ENCODE assay signal across 8 mouse cellular contexts in genomic region chr10:122887528-122888183, GRCm38 (mm10).
DNase-seq lines count a peak whose midpoint lies in the region; ATAC-seq lines count a peak whose summit lies in the region.

No protein-coding gene starts in this region.

- 37% methylated on average over 10 of the region's 10 CpGs for WGBS in embryonic facial prominence, embryonic 12.5 days
- 30% methylated on average over 10 of the region's 10 CpGs for WGBS in hindbrain, embryonic 10.5 days
- 40% methylated on average over 10 of the region's 10 CpGs for WGBS in midbrain, embryonic 11.5 days

- peak overlapping the region; percentile 98 for H3K27ac ChIP-seq in embryonic facial prominence, embryonic 12.5 days
- peak overlapping the region; percentile 88 for H3K27ac ChIP-seq in hindbrain, embryonic 10.5 days
- peak overlapping the region; percentile 73 for H3K27ac ChIP-seq in midbrain, embryonic 11.5 days (ENCODE audit: low read depth, low read length)

- no peaks in the 10 kb centered on the region for H3K27me3 ChIP-seq in embryonic facial prominence, embryonic 12.5 days
- no peaks in the 10 kb centered on the region for H3K27me3 ChIP-seq in hindbrain, embryonic 10.5 days (ENCODE audit: insufficient read depth, poor library complexity, severe bottlenecking)
- H3K27me3 ChIP-seq in midbrain, embryonic 11.5 days (ENCODE audit: control insufficient read depth, insufficient read depth, low read length), result no peaks in the 10 kb centered on the region

- no peaks in the 10 kb centered on the region for H3K9me3 ChIP-seq in embryonic facial prominence, embryonic 12.5 days
- no peaks in the 10 kb centered on the region for H3K9me3 ChIP-seq in hindbrain, embryonic 10.5 days
- H3K9me3 ChIP-seq in midbrain, embryonic 11.5 days (ENCODE audit: control insufficient read depth, low read length), result no peaks in the 10 kb centered on the region

- no peak overlapping the region for H3K4me3 ChIP-seq in embryonic facial prominence, embryonic 12.5 days
- peak overlapping the region; percentile 13; the same call in 1 of the 2 replicates for H3K4me3 ChIP-seq in hindbrain, embryonic 10.5 days
- H3K4me3 ChIP-seq in midbrain, embryonic 11.5 days (ENCODE audit: low read depth, low read length), result no peak overlapping the region

- intact Hi-C loops in left cerebral cortex, postnatal 4 days (cut with DNase I), result loop anchor here (10.0 kb wide), 1 partner anchor 97 kb away; no protein-coding TSS in a partner anchor
- intact Hi-C loops in gastrocnemius, postnatal 14 days (cut with DNase I; ENCODE audit: low total_unique reads), result loop anchor here (10.0 kb wide), 1 partner anchor 63 kb away; no protein-coding TSS in a partner anchor

- no peaks in the 10 kb centered on the region for H3K36me3 ChIP-seq in embryonic facial prominence, embryonic 12.5 days
- no peaks in the 10 kb centered on the region for H3K36me3 ChIP-seq in hindbrain, embryonic 10.5 days
- no peaks in the 10 kb centered on the region for H3K36me3 ChIP-seq in midbrain, embryonic 11.5 days (ENCODE audit: control insufficient read depth, insufficient read depth, low read length)

- peak; percentile 85 for DNase-seq in left cerebral cortex, postnatal 4 days
- no peak for DNase-seq in left cerebral cortex, adult 9 months (ENCODE audit: low spot score in 2 of 2)
- DNase-seq in hindbrain, embryonic 10.5 days (ENCODE audit: low spot score), result peak; percentile 76
- peak; percentile 90 for DNase-seq in midbrain, embryonic 11.5 days (ENCODE audit: low spot score, missing footprints)
- DNase-seq in gastrocnemius, postnatal 14 days, result no peak

- peak; percentile 49; the same call in 1 of the 2 replicates for ATAC-seq in embryonic facial prominence, embryonic 12.5 days (ENCODE audit: insufficient number of reproducible peaks, insufficient read depth, low FRiP score, low TSS enrichment)
- ATAC-seq in midbrain, embryonic 11.5 days (ENCODE audit: low FRiP score), result peak; percentile 17; the same call in 1 of the 2 replicates
- ATAC-seq in megakaryocyte, adult 5-6 weeks (ENCODE audit: poor library complexity, severe bottlenecking), result no peak
- no peak for ATAC-seq in erythroid progenitor cell, adult 5-6 weeks (replicated peaks; ENCODE audit: low FRiP score, poor library complexity, severe bottlenecking)

- H3K9ac ChIP-seq in embryonic facial prominence, embryonic 12.5 days, result no peak overlapping the region
- peak overlapping the region; percentile 6 for H3K9ac ChIP-seq in midbrain, embryonic 11.5 days (ENCODE audit: low read length)

- H3K4me2 ChIP-seq in embryonic facial prominence, embryonic 12.5 days (replicated peaks), result peak overlapping the region; percentile 33; the same call in 1 of the 2 replicates
- peak overlapping the region; percentile 2; the same call in 1 of the 2 replicates for H3K4me2 ChIP-seq in midbrain, embryonic 11.5 days

- peaks cover 65% of the 10 kb centered on the region for H3K4me1 ChIP-seq in embryonic facial prominence, embryonic 12.5 days
- peaks cover 60% of the 10 kb centered on the region for H3K4me1 ChIP-seq in hindbrain, embryonic 10.5 days (replicated peaks)
- H3K4me1 ChIP-seq in midbrain, embryonic 11.5 days (ENCODE audit: control insufficient read depth, insufficient read depth, low read length), result peaks cover 37% of the 10 kb centered on the region

Comparison
In these comparisons a context has a peak if more than half of its experiments do, and no peak if none do; other contexts are left out.
1. DNase-seq: peak in left cerebral cortex, postnatal 4 days (single experiment), hindbrain, embryonic 10.5 days (single experiment) and midbrain, embryonic 11.5 days (single experiment); none in left cerebral cortex, adult 9 months (0 of 2) and gastrocnemius, postnatal 14 days (single experiment).
2. ATAC-seq: peak in embryonic facial prominence, embryonic 12.5 days (single experiment) and midbrain, embryonic 11.5 days (single experiment); none in megakaryocyte, adult 5-6 weeks (single experiment) and erythroid progenitor cell, adult 5-6 weeks (single experiment).
3. Peak in every context shown above with its lines, with median percentiles within 50 percentile points of each other: H3K27ac ChIP-seq.